Mouse (Mus musculus): Measurements from ENCODE around the gene Dnajc15. TPM values are rescaled to one million over a fixed set of nuclear protein-coding genes. Genes with fewer than 3 reads are reported as not detected.

The Dnajc15 gene
- total and polyA plus RNA-seq, 3 experiments: 16.3 to 51.5 (median 17.6) TPM

DNA sequence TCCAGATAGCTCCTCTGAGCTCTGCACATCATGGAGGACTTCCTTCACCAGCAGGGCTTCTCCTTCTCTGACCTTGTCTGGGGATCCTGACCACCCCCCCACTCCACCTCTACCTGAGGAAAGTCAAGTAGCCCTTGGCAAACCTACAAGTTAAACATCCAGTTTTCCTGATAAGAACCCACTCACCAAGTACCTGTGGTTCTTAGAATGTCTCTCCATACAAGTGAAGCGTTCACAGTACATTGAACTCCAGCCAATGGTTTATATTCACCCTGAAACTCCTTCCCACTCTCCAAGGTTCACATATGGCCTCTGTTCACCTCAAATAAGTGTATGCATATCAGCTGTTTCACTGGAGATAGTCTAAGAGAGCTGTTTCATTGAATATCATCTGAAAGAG, 97.6 kb downstream of the Dnajc15 start:
- no peak overlapping the region for H3K4me3 ChIP-seq (ENCODE audit: low read depth, low read length)
- TF ChIP-seq GATA2 (IDR thresholded peaks at IDR 0.05; ENCODE audit: borderline replicate concordance, low read depth, low read length): no peak
- no peak for TF ChIP-seq GATA1 (IDR thresholded peaks at IDR 0.05; ENCODE audit: borderline replicate concordance, low read length)
- no peak for TF ChIP-seq CTCF (IDR thresholded peaks at IDR 0.05; ENCODE audit: low read depth, low read length)
- ATAC-seq (ENCODE audit: extremely low read depth, insufficient number of reproducible peaks, low FRiP score, poor library complexity, severe bottlenecking) (no peak), DNase-seq (ENCODE audit: low spot score) (no peak)
- H3K36me3 ChIP-seq (replicated peaks): no peaks in the 10 kb centered on the region
- H3K27me3 ChIP-seq (ENCODE audit: insufficient read depth, low read length): no peaks in the 10 kb centered on the region
- no peaks in the 10 kb centered on the region for H3K4me1 ChIP-seq (ENCODE audit: insufficient read depth, low read depth, low read length)
- H3K9me3 ChIP-seq (replicated peaks): peaks cover 20% of the 10 kb centered on the region

DNA sequence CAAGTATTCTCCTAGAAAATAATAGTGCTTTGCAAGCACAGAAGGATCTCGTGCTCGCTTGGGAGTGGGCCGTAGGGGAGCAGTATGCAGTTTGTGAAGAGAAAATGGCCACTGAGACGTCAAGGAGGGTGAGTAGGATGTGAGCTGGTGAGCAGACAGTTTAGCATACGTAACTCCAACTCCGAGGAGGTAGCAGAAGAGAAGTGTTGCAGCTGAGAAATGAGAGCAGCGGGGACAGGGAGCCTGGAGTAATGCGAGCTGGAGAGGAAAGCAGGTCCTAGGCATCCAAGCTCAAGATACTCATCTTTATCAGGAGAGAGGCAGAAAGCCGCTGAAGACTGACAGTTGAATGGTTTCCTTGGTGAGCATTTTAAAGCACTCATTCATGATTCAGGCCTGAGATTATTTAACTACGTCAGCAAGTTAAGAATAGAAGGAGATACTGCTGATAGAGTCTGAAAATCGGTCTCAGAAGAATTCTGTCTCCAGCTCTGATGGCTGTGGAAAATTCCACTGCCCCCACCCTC, 98.9 kb downstream of the Dnajc15 start:
- no peak for ATAC-seq (ENCODE audit: extremely low read depth, insufficient number of reproducible peaks, low FRiP score, poor library complexity, severe bottlenecking)
- no peak for DNase-seq (ENCODE audit: low spot score)
- H3K4me1 ChIP-seq (ENCODE audit: insufficient read depth, low read depth, low read length): no peaks in the 10 kb centered on the region
- no peaks in the 10 kb centered on the region for H3K36me3 ChIP-seq (replicated peaks)
- H3K4me3 ChIP-seq (ENCODE audit: low read depth, low read length): no peak overlapping the region
- H3K27me3 ChIP-seq (ENCODE audit: insufficient read depth, low read length): no peaks in the 10 kb centered on the region
- no peak for TF ChIP-seq POLR2AphosphoS5 (IDR thresholded peaks at IDR 0.05; ENCODE audit: insufficient replicate concordance, low read depth, low read length)
- H3K9me3 ChIP-seq (replicated peaks): peaks cover 21% of the 10 kb centered on the region

DNA sequence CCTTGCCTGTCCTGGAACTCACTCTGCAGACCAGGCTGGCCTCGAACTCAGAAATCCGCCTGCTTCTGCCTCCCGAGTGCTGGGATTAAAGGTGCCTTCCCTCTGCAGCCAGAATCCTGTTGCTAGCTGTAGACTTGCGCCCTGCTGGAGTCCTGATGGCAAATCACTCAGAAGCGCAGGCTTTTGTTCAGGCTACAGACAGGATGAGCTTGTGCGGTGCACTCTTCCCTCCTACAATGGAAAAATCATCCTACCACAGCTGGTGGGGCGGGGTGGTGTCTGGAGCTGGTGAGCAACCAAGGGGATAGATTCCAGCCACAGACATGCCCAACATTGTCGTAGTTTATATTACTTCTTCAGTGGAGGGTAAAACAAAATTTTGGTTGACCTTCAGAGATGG, 101.6 kb downstream of the Dnajc15 start:
- no peak overlapping the region for H3K4me3 ChIP-seq (ENCODE audit: low read depth, low read length)
- TF ChIP-seq GATA1 (IDR thresholded peaks at IDR 0.05; ENCODE audit: borderline replicate concordance, low read length) (no peak), TAL1 (conservative IDR thresholded peaks at IDR 0.05; ENCODE audit: low read depth, low read length) (no peak), CTCF (IDR thresholded peaks at IDR 0.05; ENCODE audit: low read depth, low read length) (no peak), GATA2 (IDR thresholded peaks at IDR 0.05; ENCODE audit: borderline replicate concordance, low read depth, low read length) (no peak), POLR2AphosphoS5 (IDR thresholded peaks at IDR 0.05; ENCODE audit: insufficient replicate concordance, low read depth, low read length) (no peak)
- no peaks in the 10 kb centered on the region for H3K27me3 ChIP-seq (ENCODE audit: insufficient read depth, low read length)
- H3K36me3 ChIP-seq (replicated peaks): no peaks in the 10 kb centered on the region
- ATAC-seq (ENCODE audit: extremely low read depth, insufficient number of reproducible peaks, low FRiP score, poor library complexity, severe bottlenecking) (no peak), DNase-seq (ENCODE audit: low spot score) (no peak)
- H3K9me3 ChIP-seq (replicated peaks): peaks cover 21% of the 10 kb centered on the region
- H3K4me1 ChIP-seq (ENCODE audit: insufficient read depth, low read depth, low read length): no peaks in the 10 kb centered on the region

DNA sequence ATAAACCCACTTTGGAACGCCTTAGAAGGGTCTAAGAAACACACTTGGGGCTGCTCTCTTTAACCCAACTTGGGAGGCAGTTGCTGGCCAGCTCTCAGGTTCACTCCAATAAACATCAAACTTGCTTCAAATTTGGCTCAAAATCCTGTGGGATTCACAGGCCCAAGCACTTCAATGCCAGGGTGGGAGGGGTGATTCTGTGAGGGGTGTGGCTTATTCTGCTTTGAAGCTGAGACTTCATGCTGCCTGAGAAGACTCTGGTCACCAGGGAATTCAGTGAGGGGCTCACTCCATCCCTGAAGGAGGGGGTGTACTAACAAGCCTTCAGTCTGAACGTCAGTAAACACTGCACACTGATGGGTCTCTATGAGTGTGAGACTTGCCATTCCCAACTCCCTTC, 103.3 kb downstream of the Dnajc15 start:
- no peaks in the 10 kb centered on the region for H3K36me3 ChIP-seq (replicated peaks)
- DNase-seq (ENCODE audit: low spot score): no peak
- no peak overlapping the region for H3K4me3 ChIP-seq (ENCODE audit: low read depth, low read length)
- H3K4me1 ChIP-seq (ENCODE audit: insufficient read depth, low read depth, low read length): no peaks in the 10 kb centered on the region
- no peak for TF ChIP-seq CTCF (IDR thresholded peaks at IDR 0.05; ENCODE audit: low read depth, low read length)
- TF ChIP-seq GATA2 (IDR thresholded peaks at IDR 0.05; ENCODE audit: borderline replicate concordance, low read depth, low read length): no peak
- TF ChIP-seq TAL1 (conservative IDR thresholded peaks at IDR 0.05; ENCODE audit: low read depth, low read length): no peak
- TF ChIP-seq POLR2AphosphoS5 (IDR thresholded peaks at IDR 0.05; ENCODE audit: insufficient replicate concordance, low read depth, low read length): no peak
- TF ChIP-seq GATA1 (IDR thresholded peaks at IDR 0.05; ENCODE audit: borderline replicate concordance, low read length): no peak
- no peaks in the 10 kb centered on the region for H3K27me3 ChIP-seq (ENCODE audit: insufficient read depth, low read length)
- ATAC-seq (ENCODE audit: extremely low read depth, insufficient number of reproducible peaks, low FRiP score, poor library complexity, severe bottlenecking): no peak
- H3K9me3 ChIP-seq (replicated peaks): peaks cover 17% of the 10 kb centered on the region

Other genes starting within 250 kb of the Dnajc15 start
- gene Epsti1, start 29.1 kb upstream of the Dnajc15 start, total RNA-seq (2014; fragmentation: Nextera tagmentation): not detected in 2 replicates
- gene Epsti1, start 29.1 kb upstream of the Dnajc15 start, total RNA-seq (2017): not detected in 2 replicates
- gene Epsti1, start 29.1 kb upstream of the Dnajc15 start, polyA plus RNA-seq (2012): not detected in 2 replicates
- gene Fam216b, start 213.9 kb upstream of the Dnajc15 start, total RNA-seq (2014; fragmentation: Nextera tagmentation): not detected in 2 replicates
- gene Fam216b, start 213.9 kb upstream of the Dnajc15 start, total RNA-seq (2017): 0.06 and 0.38 TPM in 2 replicates
- not detected in 2 replicates for gene Fam216b, start 213.9 kb upstream of the Dnajc15 start, polyA plus RNA-seq (2012)

Data from G1E (cell line).